Mouse (Mus musculus): ENCODE measurements around the gene Mvp. TPM values are rescaled to one million over a fixed set of nuclear protein-coding genes. Genes with fewer than 3 reads are reported as not detected.

The Mvp gene
- 4.8 and 6.9 TPM in 2 replicates for total RNA-seq (2014; rRNA removed)
- polyA plus RNA-seq (2015; fragmentation: Nextera tagmentation; extraction: Ambion mirVana), result 3.3 and 3.4 TPM in 2 replicates

DNA sequence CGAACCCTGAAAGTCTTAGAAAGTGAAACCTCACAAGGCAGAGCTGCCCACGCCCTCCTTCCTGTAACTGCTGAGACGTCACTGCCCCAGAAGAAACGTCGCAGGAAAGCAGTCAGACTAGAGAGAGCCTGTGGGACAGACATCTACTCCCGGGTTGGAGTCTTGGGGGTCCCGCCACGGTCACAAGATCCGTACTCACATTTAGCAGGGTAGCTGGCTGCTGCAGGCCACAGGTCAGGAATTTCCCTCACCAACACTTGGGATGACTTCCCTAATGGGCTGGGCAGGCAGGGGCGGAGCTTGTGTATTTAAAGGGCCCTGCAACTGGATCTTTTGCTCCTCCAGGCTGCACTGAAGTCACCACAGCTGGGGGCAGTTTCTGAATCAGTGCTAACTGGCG, at the start of gene Mvp:
Mvp (minus strand) TSS at position 302 of the 400 bp plus-strand sequence.
- peak within 1 kb of the TSS; percentile 25; the same call in 1 of the 2 replicates for H3K9ac ChIP-seq
- DNase-seq, result no peak
- H3K4me3 ChIP-seq (ENCODE audit: low read depth, low read length), result no peak within 1 kb of the TSS
- 81% methylated on average over 11 of the region's 11 CpGs for WGBS
- H3K27ac ChIP-seq (ENCODE audit: low read depth, low read length), result no peak within 1 kb of the TSS
- peaks cover 21% of the 10 kb centered on the region for H3K4me1 ChIP-seq (ENCODE audit: insufficient read depth)
- no peak for TF ChIP-seq CTCF (IDR thresholded peaks at IDR 0.05; ENCODE audit: low read depth)
- H3K36me3 ChIP-seq (ENCODE audit: insufficient read depth), result peaks cover 21% of the 10 kb centered on the region; the same call in 1 of the 2 replicates
- ATAC-seq, result no peak
- no peaks in the 10 kb centered on the region for H3K27me3 ChIP-seq (ENCODE audit: insufficient read depth, low read length)
- H3K9me3 ChIP-seq (ENCODE audit: low read length), result no peaks in the 10 kb centered on the region
- H3K4me2 ChIP-seq (ENCODE audit: low read depth), result no peak within 1 kb of the TSS

DNA sequence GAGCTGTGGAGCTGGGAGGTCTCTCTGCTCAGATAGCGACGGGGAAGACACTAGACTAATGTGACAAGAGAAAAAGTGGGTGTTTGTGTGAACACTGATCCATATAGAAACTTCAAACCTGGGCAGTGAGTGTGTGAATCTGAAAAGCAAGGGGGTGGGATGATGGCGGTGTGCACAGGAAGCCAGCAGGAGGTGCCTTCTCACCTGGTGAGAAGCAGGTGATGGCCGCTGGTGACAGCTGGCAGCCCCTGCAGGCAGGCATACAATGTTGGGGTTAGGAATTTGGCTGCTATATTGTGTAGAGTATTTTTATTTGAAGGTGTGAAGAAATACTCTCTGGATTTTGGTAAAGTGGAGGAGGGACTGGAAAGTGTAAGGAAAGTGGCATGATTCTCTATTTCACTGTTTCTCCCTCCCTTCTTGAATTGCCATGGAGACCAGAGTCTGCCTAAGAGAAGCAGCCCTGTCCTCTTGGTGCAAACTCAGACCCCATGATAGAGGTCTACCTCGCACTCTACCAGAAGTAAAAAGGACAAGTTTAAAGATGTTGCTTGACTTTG, 40.7 kb upstream of the Mvp start:
- ATAC-seq, result no peak
- 72% methylated on average over 5 of the region's 5 CpGs for WGBS
- H3K36me3 ChIP-seq (ENCODE audit: insufficient read depth), result no peaks in the 10 kb centered on the region
- no peak overlapping the region for H3K4me3 ChIP-seq (ENCODE audit: low read depth, low read length)
- no peak overlapping the region for H3K4me2 ChIP-seq (ENCODE audit: low read depth)
- H3K27me3 ChIP-seq (ENCODE audit: insufficient read depth, low read length), result no peaks in the 10 kb centered on the region
- no peak for DNase-seq
- H3K4me1 ChIP-seq (ENCODE audit: insufficient read depth), result no peaks in the 10 kb centered on the region
- no peak for TF ChIP-seq CTCF (IDR thresholded peaks at IDR 0.05; ENCODE audit: low read depth)
- H3K9ac ChIP-seq, result no peak overlapping the region
- no peak overlapping the region for H3K27ac ChIP-seq (ENCODE audit: low read depth, low read length)
- no peaks in the 10 kb centered on the region for H3K9me3 ChIP-seq (ENCODE audit: low read length)

DNA sequence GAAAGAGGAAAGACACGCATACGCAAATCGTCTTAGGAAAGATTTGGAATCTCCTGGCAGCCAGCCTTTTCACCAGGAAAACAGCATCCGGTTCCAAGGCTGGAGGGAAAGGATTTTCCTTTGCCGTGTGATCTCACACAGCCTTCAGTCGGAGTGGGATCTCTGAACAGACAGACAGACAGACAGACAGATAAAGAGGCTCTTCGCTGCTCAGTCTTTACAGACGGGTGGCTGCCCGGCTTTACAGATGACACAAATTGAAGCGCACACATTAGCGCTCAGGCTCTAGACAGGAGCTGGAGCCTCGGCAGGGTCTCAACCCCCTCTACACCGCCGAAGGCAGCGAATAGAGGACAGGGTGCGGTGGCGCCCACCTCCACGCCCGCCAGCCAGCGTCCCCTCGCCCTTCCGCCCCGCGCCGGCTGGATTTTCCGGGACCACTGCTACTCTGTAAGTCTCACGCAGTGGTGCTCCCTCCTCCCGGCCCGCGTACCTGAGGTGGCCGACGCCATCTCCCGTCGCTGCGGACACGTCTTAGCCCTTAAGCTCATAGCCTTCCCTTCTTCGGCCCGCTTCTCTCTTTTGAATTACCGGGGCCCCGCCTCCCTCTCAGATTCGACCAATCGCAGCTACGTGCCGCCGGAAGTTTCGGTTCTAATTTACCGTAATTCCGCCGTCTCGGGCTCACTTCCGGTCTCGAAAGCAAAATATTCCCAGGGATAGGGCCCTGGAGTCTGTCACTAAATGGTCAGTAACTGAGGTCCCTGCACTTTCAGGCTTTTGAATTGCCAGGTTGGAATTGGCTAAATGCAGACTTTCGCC, 27.6 kb upstream of the Mvp start, which contains the start of gene Kif22:
Kif22 (minus strand) TSS at position 621 of the 822 bp plus-strand sequence.
- peak; percentile 92 for DNase-seq
- no peaks in the 10 kb centered on the region for H3K36me3 ChIP-seq (ENCODE audit: insufficient read depth)
- under 1% methylated on average over 53 of the region's 53 CpGs for WGBS
- 0 out of 2 replicates have a peak within 1 kb of the TSS, but pooled peaks have one; percentile 66 for H3K27ac ChIP-seq (ENCODE audit: low read depth, low read length)
- no peak for TF ChIP-seq CTCF (IDR thresholded peaks at IDR 0.05; ENCODE audit: low read depth)
- H3K4me2 ChIP-seq (ENCODE audit: low read depth), result peak within 1 kb of the TSS; percentile 97
- no peaks in the 10 kb centered on the region for H3K27me3 ChIP-seq (ENCODE audit: insufficient read depth, low read length)
- no peaks in the 10 kb centered on the region for H3K9me3 ChIP-seq (ENCODE audit: low read length)
- peaks cover 5% of the 10 kb centered on the region; the same call in 1 of the 2 replicates for H3K4me1 ChIP-seq (ENCODE audit: insufficient read depth)
- peak; percentile 91 for ATAC-seq
- peak within 1 kb of the TSS; percentile 52 for H3K9ac ChIP-seq
- H3K4me3 ChIP-seq (ENCODE audit: low read depth, low read length), result peak within 1 kb of the TSS; percentile 65

DNA sequence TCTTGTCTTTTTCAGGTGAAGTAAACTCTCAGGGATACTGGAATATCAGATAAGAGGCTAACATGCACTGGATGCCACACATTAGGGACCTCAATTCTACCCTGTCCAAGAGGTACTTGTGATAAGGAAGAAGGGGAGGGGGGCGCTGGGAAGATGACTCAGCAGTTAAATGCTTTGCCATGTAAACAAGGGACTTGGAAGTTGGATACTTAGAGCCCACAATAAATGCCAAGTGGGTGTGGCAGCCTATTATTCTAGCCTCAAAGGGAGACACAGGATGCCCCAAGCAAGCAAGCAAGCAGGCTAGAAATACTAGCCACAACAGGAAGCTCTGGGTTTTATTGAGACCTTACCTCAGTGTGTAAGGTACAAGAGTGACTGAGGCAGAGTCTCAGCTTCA, 16.8 kb upstream of the Mvp start:
- WGBS, result 90% methylated on average over 1 of the region's 1 CpGs
- no peak overlapping the region for H3K4me3 ChIP-seq (ENCODE audit: low read depth, low read length)
- no peak overlapping the region for H3K4me2 ChIP-seq (ENCODE audit: low read depth)
- no peaks in the 10 kb centered on the region for H3K36me3 ChIP-seq (ENCODE audit: insufficient read depth)
- TF ChIP-seq CTCF (IDR thresholded peaks at IDR 0.05; ENCODE audit: low read depth), result no peak
- no peak for ATAC-seq
- H3K9me3 ChIP-seq (ENCODE audit: low read length), result no peaks in the 10 kb centered on the region
- no peaks in the 10 kb centered on the region for H3K27me3 ChIP-seq (ENCODE audit: insufficient read depth, low read length)
- H3K4me1 ChIP-seq (ENCODE audit: insufficient read depth), result 0 out of 2 replicates have a peak, but pooled peaks cover 6% of the 10 kb centered on the region
- no peak overlapping the region for H3K27ac ChIP-seq (ENCODE audit: low read depth, low read length)
- DNase-seq, result no peak
- H3K9ac ChIP-seq, result no peak overlapping the region

DNA sequence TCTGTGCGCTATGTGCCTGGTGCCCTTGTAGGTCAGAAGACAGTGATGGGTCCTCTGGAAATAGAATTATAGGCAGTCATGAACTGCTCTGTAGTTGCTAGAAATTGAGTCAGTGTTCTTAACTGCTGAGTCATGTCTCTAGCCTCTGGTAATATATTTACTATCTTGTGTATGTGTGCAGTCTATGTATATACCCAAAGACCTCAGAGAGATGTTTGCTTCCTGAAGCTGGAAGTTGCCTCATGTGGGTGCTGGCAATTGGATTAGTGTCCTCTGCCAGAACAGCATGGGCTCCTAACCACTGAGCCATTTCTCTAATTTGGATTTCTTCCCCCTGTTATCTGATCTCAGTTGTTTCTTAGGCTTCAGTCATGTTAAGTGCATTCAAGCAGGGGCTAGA, 15.8 kb upstream of the Mvp start:
- Histone ChIP-seq H3K9ac (no peak overlapping the region), H3K27ac (ENCODE audit: low read depth, low read length) (no peak overlapping the region), H3K36me3 (ENCODE audit: insufficient read depth) (no peaks in the 10 kb centered on the region), H3K27me3 (ENCODE audit: insufficient read depth, low read length) (no peaks in the 10 kb centered on the region), H3K9me3 (ENCODE audit: low read length) (no peaks in the 10 kb centered on the region), H3K4me1 (ENCODE audit: insufficient read depth) (0 out of 2 replicates have a peak, but pooled peaks cover 6% of the 10 kb centered on the region), H3K4me2 (ENCODE audit: low read depth) (no peak overlapping the region), H3K4me3 (ENCODE audit: low read depth, low read length) (no peak overlapping the region)
- WGBS, result 98% methylated on average over 1 of the region's 1 CpGs
- DNase-seq, result no peak
- ATAC-seq, result no peak
- TF ChIP-seq CTCF (IDR thresholded peaks at IDR 0.05; ENCODE audit: low read depth), result no peak

DNA sequence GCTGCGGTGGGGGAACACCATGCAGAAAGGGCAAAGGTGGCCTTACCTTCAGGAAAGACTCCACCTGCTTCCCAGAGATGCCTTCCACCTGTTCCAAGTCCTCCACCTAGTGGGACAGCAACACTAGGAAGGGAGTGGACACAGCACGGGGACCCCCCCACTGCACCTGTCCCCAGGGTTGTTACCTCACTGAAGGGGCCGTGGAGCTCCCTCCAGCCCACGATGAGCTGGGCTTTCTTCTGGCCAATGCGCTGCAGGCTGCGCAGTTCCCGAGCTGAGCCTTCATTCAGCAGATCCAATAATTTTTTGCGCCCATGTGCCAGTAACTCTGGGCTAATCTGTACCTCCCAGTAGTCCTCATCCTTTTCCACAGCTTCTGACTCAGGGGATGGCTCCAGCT, 13.5 kb upstream of the Mvp start:
- H3K4me3 ChIP-seq (ENCODE audit: low read depth, low read length), result peak overlapping the region; percentile 97
- H3K9ac ChIP-seq, result peak overlapping the region; percentile 52
- H3K27ac ChIP-seq (ENCODE audit: low read depth, low read length), result peak overlapping the region; percentile 99
- no peaks in the 10 kb centered on the region for H3K9me3 ChIP-seq (ENCODE audit: low read length)
- TF ChIP-seq CTCF (IDR thresholded peaks at IDR 0.05; ENCODE audit: low read depth), result no peak
- H3K4me1 ChIP-seq (ENCODE audit: insufficient read depth), result peaks cover 22% of the 10 kb centered on the region
- peak; percentile 15 for DNase-seq
- WGBS, result 43% methylated on average over 8 of the region's 8 CpGs
- no peak for ATAC-seq
- peaks cover 8% of the 10 kb centered on the region for H3K36me3 ChIP-seq (ENCODE audit: insufficient read depth)
- peak overlapping the region; percentile 87 for H3K4me2 ChIP-seq (ENCODE audit: low read depth)
- H3K27me3 ChIP-seq (ENCODE audit: insufficient read depth, low read length), result no peaks in the 10 kb centered on the region

Data from forebrain, postnatal 0 days (tissue).